ENCODE assay signal across 1 mouse cellular context in the genomic region with DNA sequence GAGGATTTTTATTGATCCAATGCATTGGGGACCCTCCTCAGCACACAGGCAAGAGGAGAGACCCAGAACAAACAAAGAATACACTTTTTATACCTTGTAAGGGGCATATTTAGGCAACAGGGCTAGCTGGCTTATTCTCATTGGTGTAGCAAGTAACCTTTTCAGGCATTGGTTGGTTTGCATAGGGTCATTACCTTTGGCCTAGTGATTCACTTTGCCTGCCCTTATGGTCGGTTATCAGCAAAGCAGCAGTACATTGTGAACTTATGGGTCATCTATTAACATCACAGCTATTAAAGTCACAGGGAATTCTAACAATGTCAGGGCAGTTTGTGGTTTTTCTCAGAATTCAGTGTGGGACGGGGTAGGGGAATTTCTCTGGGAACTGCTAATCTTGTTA. TPM values are rescaled to one million over a fixed set of nuclear protein-coding genes. Genes with fewer than 3 reads are reported as not detected.
"Had no signal": no experiment of that assay in that cellular context is flagged by ENCODE, and none has a peak within 500 bp of the region (broad histone marks: within the 10 kb centered on the region; RNA-seq: fewer than 3 reads in every experiment).

No protein-coding gene starts in this region.

RNA-seq across cellular contexts. Expression of a gene that starts 28.4 kb away (rescaled TPM):
- polyA plus RNA-seq: myocyte had no signal
